Mouse (Mus musculus): Measurements from ENCODE around the gene Mroh7. TPM values are rescaled to one million over a fixed set of nuclear protein-coding genes. Genes with fewer than 3 reads are reported as not detected.

The Mroh7 gene
- 34.2 TPM for polyA plus RNA-seq (2014; fragmentation: Illumina TruSeq; extraction: RNeasy Lipid Tissue Mini Kit (QIAGEN cat#74804); ENCODE audit: low read depth, low replicate concordance)

GRCm38 (mm10) chr4:106730814-106731213, at the start of gene Mroh7:
TSS of gene Mroh7 (minus strand) at chr4:106730925.

GRCm38 (mm10) chr4:106733636-106734035, 2.9 kb upstream of the Mroh7 start, which contains the start of gene Fam151a:
TSS of gene Fam151a (plus strand) at chr4:106733889.

GRCm38 (mm10) chr4:106678442-106679118, 52.1 kb downstream of the Mroh7 start, which contains the start of gene Ttc4:
TSS of gene Ttc4 (minus strand) at chr4:106678944.

GRCm38 (mm10) chr4:106650833-106651527, 79.7 kb downstream of the Mroh7 start, which contains the start of gene Pars2:
TSS of gene Pars2 (plus strand) at chr4:106651069.

Other genes starting within 250 kb of the Mroh7 start
- gene Bsnd, start 238.6 kb downstream of the Mroh7 start, polyA plus RNA-seq (2014; fragmentation: Illumina TruSeq; extraction: RNeasy Lipid Tissue Mini Kit (QIAGEN cat#74804); ENCODE audit: low read depth, low replicate concordance) = not detected
- gene Dhcr24, start 169.9 kb downstream of the Mroh7 start, polyA plus RNA-seq (2014; fragmentation: Illumina TruSeq; extraction: RNeasy Lipid Tissue Mini Kit (QIAGEN cat#74804); ENCODE audit: low read depth, low replicate concordance) = 2.3 TPM
- 33.7 TPM for gene Lexm, start 113.7 kb downstream of the Mroh7 start, polyA plus RNA-seq (2014; fragmentation: Illumina TruSeq; extraction: RNeasy Lipid Tissue Mini Kit (QIAGEN cat#74804); ENCODE audit: low read depth, low replicate concordance)
- not detected for gene Ttc22, start 108.5 kb downstream of the Mroh7 start, polyA plus RNA-seq (2014; fragmentation: Illumina TruSeq; extraction: RNeasy Lipid Tissue Mini Kit (QIAGEN cat#74804); ENCODE audit: low read depth, low replicate concordance)
- 0.60 TPM for gene Pars2, start 79.9 kb downstream of the Mroh7 start, polyA plus RNA-seq (2014; fragmentation: Illumina TruSeq; extraction: RNeasy Lipid Tissue Mini Kit (QIAGEN cat#74804); ENCODE audit: low read depth, low replicate concordance)
- 142 TPM for gene Ttc4, start 52.0 kb downstream of the Mroh7 start, polyA plus RNA-seq (2014; fragmentation: Illumina TruSeq; extraction: RNeasy Lipid Tissue Mini Kit (QIAGEN cat#74804); ENCODE audit: low read depth, low replicate concordance)
- gene Fam151a, start 3.0 kb upstream of the Mroh7 start, polyA plus RNA-seq (2014; fragmentation: Illumina TruSeq; extraction: RNeasy Lipid Tissue Mini Kit (QIAGEN cat#74804); ENCODE audit: low read depth, low replicate concordance) = not detected
- gene Acot11, start 74.1 kb upstream of the Mroh7 start, polyA plus RNA-seq (2014; fragmentation: Illumina TruSeq; extraction: RNeasy Lipid Tissue Mini Kit (QIAGEN cat#74804); ENCODE audit: low read depth, low replicate concordance) = 0.17 TPM
- gene Ssbp3, start 179.8 kb upstream of the Mroh7 start, polyA plus RNA-seq (2014; fragmentation: Illumina TruSeq; extraction: RNeasy Lipid Tissue Mini Kit (QIAGEN cat#74804); ENCODE audit: low read depth, low replicate concordance) = 14.4 TPM

Measured in testis, adult 10 weeks (tissue).